Mouse (Mus musculus) 3134 (cell line): Measurements from ENCODE around the gene Ahrr.

ENCODE experiments used
- DNase-seq: peaks from one replicate; pipeline ENCODE4 v3.0.0-alpha.2; 2011; ENCODE audit warnings: low spot score; ENCODE audit not compliant: insufficient read length; ENCODE audit errors: extremely low read depth

Ahrr gene

DNA sequence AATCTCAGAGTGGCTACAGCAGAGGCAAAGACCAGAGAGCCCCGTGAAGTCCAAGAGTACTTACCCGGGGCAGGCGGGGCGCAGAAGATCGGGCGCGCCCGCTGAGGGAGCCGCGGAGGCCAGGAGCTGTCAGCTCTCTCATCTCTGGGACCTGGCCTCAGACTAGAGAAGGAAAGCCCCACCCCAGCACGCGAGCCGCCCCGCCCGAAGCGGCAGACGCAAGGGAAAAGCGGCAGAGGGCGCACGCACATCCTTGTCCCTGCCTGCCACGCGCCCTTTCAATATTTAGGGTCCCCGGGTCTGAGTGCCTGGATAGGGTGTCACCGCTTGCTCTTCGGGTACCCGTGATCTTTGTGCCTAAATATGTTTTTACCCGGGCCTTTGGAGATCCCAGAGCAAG, at the start of gene Ahrr:
Ahrr (minus strand) TSS at position 165 of the 400 bp plus-strand sequence.
- DNase-seq, result peak; percentile 54

DNA sequence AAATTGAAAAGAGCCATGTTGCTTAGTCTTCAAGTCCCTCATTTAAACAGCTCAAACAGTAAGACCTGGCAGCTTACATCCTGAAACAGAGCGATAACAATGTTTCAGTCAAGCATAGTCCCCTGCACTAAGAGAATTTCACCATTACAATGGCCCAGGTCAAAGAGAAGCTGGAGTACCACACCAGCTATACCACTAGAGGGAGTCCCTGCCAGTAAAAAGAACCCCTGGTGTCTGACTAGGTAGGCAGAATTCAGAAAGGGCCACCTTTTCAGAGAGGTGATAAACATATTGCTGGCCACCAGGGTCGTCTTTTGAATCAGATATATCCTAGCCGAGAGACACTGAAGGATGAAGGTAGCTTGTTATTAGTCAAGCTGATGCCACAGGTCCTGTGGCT, 48.9 kb upstream of the Ahrr start:
- DNase-seq, result no peak

DNA sequence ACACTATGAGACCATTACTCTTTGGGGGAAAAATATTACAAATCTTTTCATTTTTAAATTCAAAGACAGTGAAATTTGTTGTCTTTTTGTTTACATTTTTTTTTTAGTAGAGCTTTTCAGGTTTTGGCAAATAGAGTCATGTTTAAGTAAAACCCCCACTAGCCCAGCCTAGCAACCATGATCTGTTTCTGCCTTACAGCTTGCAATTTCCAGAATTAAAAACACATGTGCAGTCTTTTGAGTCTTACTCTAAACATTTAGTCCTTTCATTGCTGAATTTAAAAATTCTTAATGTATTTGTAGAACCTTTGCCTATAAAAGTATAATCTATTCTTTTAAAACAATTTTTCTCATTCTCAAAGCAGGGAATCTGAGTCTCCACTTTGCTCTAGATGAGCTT, 37.2 kb upstream of the Ahrr start:
- no peak for DNase-seq

DNA sequence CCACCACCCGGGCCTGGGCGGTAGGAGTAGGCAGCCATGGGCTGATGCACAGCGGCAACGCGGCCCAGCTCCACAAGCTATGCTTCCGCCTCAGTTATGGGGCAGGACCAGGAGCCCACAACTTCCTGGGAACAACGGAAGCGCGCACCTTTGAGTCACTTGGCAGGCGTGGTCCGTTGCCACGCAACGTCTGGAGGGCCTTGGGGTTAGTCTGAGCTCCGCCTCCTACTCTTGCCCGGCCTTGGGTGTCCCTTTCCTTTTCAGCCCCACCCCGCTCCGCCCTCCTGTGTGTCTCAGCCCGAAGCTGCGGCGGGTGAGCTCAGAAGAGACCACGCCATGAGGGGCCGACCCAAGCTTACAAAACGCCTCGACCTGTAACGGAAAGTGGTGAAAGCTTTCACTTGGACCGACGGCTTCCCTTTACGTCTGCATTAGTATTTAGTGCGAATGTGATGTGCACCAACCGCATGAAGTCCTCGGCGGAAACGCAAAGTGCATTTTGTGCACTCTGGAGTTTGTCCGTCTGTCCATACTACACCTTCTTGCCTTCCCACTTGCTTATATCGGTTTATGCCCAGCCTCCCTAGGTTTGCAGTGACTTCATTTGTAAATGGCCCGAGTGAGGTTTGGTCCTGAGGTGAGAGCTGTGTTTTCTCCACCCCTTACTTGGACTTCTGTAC, 25.2 kb upstream of the Ahrr start, which contains the start of gene Pdcd6:
Pdcd6 (minus strand) TSS at position 411 of the 680 bp plus-strand sequence.
- peak; percentile 95 for DNase-seq

DNA sequence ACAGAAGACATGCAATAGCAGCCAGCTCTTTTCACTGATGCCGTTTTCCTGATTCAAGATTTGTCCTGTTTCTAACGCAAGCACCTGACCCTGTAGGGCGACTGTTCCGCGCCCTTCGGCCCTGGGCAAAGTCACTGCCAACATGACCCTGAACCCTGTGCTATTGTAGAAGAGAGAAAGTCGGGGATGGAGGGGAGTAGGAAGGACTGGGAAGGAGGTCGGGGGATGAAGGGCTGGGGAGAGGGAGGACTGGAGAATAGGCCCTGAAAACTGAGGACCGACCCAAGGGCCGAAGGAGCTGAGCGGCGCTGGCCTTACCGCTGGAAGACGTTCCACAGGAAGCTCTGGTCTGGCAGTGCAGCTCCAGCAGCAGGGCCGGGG, 24.6 kb upstream of the Ahrr start:
- no peak for DNase-seq

DNA sequence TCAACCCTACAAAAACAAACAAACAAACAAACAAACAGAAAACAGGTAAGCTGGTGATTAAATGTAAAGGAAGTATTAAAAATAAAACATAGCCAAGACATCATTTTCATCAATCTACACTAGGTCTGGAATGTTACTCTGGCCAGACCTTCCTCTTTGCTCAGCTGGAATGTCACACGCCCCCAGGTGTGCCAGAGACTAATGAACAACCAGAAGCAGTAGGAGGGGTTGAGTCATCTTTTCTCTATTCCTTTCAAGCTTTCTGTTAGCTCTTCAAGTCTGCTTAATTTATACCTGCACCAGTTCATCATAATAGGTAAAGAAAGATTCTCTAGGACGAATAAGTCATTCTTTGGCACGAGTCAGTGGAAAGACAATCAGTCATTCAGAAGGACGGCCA, 24.3 kb upstream of the Ahrr start:
- no peak for DNase-seq

DNA sequence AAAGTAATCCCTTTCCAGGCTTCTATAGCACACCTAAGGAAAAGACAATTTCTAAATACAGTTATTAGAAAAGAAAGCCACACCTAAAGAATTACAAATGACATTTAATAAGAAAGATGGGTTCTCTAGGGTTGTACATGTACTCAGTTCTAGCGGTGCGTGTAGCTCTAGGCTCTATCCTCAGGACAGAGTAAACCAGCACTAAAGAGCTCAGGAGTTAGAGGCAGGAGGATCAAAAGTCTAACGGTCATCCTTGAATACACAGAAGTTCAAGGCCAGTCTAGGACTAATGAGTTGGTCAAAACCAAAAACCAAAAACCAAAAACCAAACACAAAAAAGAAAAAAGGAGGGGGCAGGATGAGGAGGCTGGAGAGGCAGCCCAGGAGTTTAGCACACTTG, 22.5 kb upstream of the Ahrr start:
- DNase-seq, result no peak

DNA sequence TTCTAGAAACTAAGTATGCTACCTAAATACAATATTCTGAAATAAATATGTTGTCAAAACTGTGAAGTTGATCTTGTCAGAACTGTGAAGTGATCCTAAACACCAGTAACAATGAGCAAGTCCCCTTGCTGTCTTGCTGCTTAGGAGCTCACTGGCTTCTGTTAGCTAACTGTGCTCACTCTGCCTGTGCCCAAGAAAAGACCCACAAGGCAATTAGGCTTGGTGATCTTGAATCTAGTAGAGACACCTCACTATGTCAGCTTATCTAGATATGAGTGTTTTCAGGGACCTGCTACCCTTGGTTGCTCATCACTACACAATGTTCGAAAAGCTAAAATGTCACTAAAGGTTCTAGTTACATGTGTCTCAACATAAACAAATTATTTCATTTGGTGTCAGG, 13.6 kb upstream of the Ahrr start:
- DNase-seq, result no peak

DNA sequence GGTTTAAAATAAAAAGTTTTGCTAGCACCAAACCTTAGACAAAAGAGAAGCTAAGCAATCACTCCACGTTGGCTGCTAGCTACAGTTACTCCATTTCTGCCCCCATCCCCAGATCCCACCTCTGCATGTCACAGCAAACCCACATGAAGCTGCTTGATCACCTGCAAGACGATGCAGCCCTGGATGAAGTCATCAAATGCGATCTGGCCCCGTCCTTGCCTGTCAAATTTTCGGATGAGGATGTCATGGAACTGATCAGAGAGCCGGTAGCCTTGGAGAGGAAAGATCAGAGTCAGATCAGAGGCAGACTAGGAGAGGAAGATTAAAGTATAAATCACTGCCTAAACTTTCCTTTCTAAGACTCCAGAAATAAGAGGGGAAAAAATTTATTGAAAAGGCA, 13.2 kb upstream of the Ahrr start:
- no peak for DNase-seq

DNA sequence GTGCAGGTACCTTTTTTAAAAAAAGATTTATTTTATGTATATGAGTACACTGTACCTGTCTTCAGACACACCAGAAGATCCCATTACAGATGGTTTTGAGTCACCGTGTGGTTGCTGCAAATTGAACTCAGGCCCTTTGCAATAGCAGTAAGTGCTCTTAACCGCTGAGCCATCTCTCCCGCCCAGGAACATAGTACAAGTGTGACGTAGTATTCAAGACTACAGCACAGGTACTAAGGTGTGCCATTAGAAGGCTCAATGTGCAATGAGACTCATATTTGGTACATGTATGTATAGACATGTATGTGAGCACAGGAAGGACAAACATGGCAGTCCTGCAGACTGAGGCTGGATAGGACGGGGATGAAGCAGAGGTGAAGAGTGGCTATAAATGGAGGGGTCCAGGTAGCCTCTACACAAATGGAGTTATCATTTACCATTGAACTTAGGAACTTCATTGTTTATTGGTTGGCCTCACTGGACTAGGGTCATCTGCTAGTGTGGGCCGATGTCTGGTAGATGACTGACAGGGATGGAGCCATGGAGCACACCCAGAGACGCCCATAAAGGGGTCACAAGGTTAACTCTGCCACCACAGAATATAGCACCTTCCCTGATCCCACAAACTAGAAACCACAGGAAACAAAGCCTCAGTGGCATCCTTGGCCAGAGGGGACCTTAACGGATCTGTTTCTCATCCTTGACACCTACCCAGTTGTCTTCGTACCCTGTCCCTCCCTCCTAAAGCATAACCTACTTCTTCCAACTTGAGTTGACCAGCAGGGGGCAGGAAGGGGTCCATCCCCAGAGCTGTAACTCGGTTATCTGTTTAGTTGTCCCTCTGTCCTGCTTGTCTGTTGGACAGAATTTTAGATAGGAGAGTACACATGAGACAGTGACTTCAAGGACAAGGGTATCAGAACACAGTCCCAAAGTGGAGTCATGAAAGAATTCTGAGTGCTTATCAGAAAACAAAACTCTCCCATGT, 10.2 kb upstream of the Ahrr start:
- DNase-seq, result no peak

DNA sequence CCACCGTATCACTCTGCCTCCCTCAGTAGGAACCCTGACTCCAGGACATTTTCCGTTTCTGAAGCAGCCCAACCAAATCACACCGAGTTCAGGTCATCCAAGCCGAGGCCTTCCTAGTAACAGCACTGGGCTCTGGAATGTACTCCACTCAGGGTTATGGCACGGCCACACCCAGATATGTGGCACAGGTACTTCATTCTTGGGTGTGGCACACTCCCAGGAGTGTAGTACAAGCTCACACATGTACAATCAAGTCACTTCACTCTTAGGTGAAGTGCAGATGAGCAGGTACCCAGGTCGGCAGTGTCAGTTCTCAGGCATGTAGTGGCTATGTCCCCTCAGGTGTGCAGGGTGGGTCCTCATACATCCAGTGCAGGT, 9.5 kb upstream of the Ahrr start:
- DNase-seq, result no peak

DNA sequence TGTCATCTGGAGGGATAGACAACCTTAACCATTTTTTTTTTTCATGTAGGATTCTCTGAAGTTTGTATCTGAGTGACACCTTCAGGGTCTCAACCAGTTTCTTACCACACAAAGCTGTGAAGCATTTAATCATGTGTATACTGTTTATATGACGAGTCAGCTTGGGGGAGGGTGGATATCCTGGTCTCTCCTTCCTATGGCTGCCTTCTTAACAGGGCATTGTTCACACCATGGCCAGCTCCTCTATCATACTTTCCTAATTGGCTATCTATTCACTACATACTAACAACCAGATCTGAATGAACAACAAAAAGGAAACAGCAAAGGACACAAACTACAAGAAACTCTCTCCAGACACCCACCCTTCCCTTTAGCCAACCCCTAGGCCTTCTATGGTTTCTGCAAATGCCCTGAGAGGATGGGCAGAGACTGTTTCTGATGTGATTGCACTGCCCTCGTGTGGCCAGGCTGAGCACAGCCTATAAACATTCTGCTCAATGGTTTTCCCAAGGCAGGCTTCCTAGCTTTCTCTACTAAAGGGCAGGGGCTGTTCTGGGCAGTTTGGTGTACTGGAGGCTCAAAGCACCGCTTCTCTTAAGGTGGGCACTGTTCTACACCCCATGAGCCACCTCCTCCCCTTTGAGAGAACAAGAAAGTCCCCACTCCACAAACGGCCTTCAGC, 8.9 kb upstream of the Ahrr start:
- peak; percentile 16 for DNase-seq

DNA sequence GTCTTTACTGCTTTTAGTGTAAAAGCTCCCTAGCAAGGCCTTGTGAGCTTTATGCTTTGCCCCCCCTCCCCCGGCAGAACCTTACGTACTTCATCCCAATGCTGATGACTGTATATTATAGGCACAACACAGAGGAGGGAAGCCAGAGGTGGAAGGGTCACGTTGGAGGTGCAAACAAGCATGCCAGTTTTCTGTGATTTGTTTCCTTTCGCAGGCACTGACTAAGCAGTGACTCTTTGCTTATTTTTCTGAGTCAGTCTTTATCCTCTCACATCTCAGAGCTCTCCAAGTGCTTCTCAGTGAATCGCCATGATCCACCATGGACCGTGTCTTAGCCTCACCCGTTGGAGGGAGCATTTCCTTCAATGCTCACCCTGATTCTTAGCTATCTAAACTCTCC, 4.2 kb upstream of the Ahrr start:
- DNase-seq, result peak; percentile 8

DNA sequence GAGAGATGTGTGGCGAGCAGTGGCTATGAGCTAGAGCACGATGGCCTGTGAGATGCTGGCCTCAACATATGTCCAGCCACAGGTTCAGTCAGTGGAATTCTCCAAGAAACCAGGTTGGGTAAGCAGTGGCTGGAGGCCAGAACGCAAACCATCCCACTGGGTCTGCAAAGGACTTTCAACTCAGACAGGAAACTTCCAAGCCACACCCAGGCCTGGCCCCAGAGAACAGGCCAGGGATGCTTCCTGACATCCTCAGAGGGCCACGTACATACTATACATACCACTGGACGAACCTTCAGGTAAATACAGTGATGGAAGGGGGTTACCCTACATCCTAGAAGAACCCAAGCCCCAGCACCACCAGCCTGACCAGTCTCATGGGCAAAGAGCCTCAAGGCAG, 2.5 kb downstream of the Ahrr start:
- no peak for DNase-seq

DNA sequence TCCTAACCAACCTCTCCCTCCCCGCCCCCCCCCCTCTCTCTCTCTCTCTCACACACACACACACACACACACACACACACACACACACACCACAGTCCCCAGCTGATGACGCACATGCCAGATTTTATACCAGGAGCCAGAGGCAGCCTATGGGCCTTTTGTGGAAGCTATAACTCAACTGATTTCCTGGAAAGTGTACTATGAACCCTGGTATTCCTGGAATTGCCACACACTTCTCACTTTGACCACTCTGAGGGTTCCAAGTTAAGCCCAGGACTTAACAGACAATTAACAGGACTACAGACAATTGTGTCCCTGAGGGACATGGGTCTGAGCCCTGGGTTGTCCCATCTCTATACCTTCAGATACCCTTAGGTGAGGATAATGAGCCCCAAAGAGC, 9.8 kb downstream of the Ahrr start:
- no peak for DNase-seq

DNA sequence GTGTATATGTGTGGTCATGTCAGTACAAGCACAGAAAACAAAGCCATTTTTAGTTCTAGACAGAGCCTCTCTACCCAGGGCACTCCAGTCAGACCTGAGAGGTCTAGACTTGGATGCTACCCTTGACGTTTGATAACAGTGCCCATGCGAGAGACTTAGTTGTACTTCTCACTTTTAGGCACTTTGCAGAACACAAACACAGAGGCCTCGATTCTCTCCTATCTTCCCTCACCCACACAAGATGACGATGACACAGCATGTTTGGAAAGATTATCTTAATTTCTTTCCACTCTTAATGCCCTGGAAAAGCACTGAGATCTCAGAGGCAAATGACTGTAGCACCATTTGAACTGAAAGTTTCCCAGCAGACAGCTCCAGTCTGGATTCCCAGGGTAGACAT, 16.4 kb downstream of the Ahrr start:
- no peak for DNase-seq

DNA sequence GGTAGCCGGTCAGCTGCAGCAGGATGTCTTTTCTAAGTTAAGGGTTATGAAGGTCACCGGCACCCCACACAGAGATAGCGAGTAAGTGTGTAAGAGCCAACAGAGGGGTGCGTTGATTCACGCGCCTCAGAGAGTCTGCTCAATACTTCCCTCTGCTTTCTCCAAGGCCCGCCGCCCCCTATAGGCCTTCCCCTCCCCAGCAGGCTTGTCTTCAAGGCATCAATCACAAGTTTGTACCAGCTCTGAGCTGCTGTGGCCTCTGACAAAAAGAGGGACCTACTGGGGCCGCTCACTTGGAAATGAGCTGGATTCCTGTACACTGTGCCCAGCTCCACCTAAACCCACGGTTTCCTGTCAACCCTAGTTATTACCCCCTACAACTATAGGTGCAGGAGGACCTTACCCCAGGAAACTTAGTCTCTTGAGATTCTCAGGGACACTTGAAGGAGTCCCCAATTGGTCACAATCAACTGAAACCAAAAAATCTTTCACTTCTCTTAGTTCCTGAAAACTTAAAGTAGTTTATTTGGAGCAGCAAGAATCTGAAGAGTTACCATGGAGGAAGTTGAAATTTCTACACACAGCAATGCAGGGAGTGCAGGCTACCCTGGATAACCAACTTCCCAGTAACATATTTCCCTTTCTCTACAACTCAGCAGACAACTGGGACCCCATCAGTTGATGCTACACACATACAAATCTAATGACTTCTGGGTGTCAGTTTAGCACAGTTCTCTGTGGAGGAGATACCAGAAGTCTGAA, 31.7 kb downstream of the Ahrr start:
- no peak for DNase-seq

DNA sequence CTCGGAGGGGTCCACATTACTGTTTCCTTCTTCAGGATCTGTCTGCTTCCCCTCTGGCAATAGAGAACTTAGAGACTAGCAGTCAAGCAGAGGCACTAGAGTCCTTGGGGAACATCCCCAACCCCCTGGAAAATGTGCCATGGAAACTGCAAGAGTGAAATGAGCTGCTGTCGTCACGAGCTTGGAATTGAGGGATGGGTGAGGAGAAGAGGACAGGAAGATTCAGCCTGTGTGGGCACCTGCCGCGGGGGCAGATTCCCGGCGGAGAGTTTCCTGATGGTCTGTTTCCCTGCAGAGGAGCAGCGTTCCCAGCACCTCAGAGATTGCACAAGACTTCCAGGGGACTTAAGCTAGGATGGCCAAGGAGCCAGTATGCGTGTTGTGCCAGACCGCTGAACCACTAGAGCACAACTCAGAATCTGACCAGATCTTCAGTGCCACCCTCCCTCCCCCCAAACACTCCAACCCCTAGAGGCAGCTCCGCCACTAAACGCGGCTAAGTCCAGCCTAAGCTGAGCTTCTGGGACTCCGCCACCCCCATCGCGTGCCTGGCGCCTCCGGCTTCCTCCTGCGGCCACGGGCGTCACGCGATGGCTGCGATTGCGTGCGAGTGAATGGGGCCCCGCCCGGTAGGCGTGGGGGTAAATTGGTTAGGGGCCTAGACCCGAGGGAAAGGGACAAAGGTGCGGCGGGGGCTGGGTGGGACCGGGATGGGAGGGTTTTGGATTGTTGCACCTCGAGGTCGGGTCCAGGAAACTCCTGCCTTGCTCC, 32.5 kb downstream of the Ahrr start:
- peak; percentile 3 for DNase-seq

DNA sequence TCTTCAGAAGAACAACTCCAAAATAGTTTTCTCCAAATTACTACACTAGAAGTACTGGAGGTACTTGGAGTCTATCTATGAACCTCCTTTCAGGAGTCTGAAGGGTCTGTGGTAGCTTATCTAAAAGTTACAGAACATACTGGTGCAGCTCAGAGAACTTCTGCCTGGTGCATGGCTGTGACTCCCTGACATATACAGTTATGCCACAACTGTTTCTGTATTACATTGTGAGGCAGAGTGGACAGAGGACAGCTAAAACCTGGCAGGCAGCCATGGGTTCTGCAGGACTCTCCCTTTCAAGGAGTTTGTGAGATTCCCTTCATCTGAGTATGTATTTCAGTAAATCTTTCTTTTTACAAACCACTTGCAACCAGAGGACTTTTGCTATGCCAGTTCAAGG, 45.6 kb downstream of the Ahrr start:
- DNase-seq, result no peak

DNA sequence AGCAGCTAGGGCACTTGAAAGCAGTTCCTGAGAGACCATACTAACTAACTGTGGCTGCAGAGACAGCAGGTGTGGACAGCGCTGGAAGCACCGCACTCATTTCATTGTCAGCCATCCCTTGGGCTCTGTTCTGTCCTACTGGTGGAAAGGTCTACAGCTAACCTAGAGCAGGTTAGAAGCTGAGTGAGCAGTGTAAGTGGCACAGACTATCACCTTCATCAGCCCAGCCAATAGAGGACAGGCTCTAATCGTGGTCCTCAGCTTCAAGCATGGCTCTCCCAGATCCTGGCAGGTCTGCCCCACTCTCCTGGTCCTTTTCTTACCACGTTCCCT, 46.3 kb downstream of the Ahrr start:
- DNase-seq, result no peak
